Mouse (Mus musculus): ENCODE results near the gene Smco1. TPM values are rescaled to one million over a fixed set of nuclear protein-coding genes. Genes with fewer than 3 reads are reported as not detected.
A peak's percentile ranks its signal among the peaks of the same experiment; 100 is the strongest.
"Not testable (repeated sequence)": the region's sequence is repeated elsewhere in the genome, so short reads cannot be mapped to it uniquely, and the experiment has no call there.

The Smco1 gene
- total and polyA plus RNA-seq, 3 experiments: not detected

DNA sequence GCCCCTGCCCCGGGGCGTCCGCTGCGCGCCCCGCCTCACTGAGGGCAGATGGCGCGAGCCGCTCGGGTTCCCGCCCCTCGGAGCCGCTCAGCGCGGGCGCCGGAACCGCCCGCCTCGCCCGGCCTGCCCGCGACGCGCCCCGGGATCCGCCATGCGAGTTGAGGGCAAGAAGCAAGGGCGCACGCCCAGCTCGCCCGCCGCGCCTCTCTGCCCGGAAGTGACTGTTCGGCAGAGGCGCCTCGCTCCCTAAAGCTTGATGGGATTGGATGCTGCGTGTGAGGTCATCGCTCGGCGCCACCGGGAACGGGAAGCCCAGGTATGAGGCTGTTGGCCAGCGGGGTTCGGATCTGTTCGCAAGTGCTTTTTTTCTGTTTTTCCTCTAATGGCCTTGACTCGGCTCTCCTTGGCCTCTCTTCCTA is 24.3 kb upstream of the Smco1 start, which contains the start of the genes Fbxo45 and Wdr53 (continued):
- TF ChIP-seq MAX (IDR thresholded peaks at IDR 0.05; ENCODE audit: low read length): peak; percentile 64
- no peak for TF ChIP-seq RAD21 (IDR thresholded peaks at IDR 0.05; ENCODE audit: low read depth, low read length)
- TF ChIP-seq ZNF384 (IDR thresholded peaks at IDR 0.05; ENCODE audit: low read depth, low read length): peak; percentile 52
- no peak for TF ChIP-seq ZC3H11A (IDR thresholded peaks at IDR 0.05; ENCODE audit: low read depth, low read length)
- TF ChIP-seq ZMIZ1 (IDR thresholded peaks at IDR 0.05; ENCODE audit: low read depth, low read length): peak; percentile 90
- TF ChIP-seq TCF12 (IDR thresholded peaks at IDR 0.05; ENCODE audit: low read depth, low read length): peak; percentile 96

- H3K4me2 ChIP-seq (ENCODE audit: insufficient read depth, low read depth, poor library complexity, severe bottlenecking); H3K4me1 ChIP-seq (ENCODE audit: control insufficient read depth in 1 of 2, insufficient read depth in 2 of 2); H3K27ac ChIP-seq (ENCODE audit: insufficient read depth, low read depth); H3K9me3 ChIP-seq (replicated peaks; ENCODE audit: low read length); H3K79me2 ChIP-seq (replicated peaks; ENCODE audit: control insufficient read depth, extremely low read depth, insufficient read depth, poor library complexity, severe bottlenecking); H3K4me3 ChIP-seq (replicated peaks in 1 of 3; ENCODE audit: low read depth in 2 of 3, low read length in 2 of 3, poor library complexity in 1 of 3); H3K27me3 ChIP-seq (replicated peaks); dilution Hi-C loops (cut with MboI; ENCODE audit: extremely low pct_ligation_motif_present, extremely low pct_unique_long_range_greater_than_20kb, low sequenced_read_pairs); H3K9ac ChIP-seq (ENCODE audit: insufficient read depth, low read depth); H3K36me3 ChIP-seq (replicated peaks in 1 of 2; ENCODE audit: control insufficient read depth in 1 of 2, insufficient read depth in 1 of 2, low read length in 1 of 2): not testable (repeated sequence)
- in situ Hi-C loops (cut with MboI; ENCODE audit: low pct_ligation_motif_present, low pct_unique_long_range_greater_than_20kb, low sequenced_read_pairs): loop anchor here (25.0 kb wide), 1 partner anchor 198 kb away; no protein-coding TSS in a partner anchor
- peak; percentile 33 for DNase-seq (ENCODE audit: extremely low read depth)
- peak; percentile 60 for TF ChIP-seq SMC3 (IDR thresholded peaks at IDR 0.05; ENCODE audit: low read depth, low read length)
- peak; percentile 52 for TF ChIP-seq RAD21 (IDR thresholded peaks at IDR 0.05; ENCODE audit: low read depth, low read length)
- peak; percentile 23 to 69; a peak in 2 of 4 replicates for TF ChIP-seq CTCF (conservative IDR thresholded peaks at IDR 0.05 in 1 of 2, IDR thresholded peaks at IDR 0.05 in 1 of 2; ENCODE audit: low read depth in 2 of 2, low read length in 2 of 2)
These were observed 7.0 kb upstream of the Smco1 start for GRCm38 (mm10) chr16:32264225-32264624.

- Histone ChIP-seq H3K4me2 (ENCODE audit: insufficient read depth, low read depth, poor library complexity, severe bottlenecking) (no peak overlapping the region), H3K4me1 (ENCODE audit: control insufficient read depth in 1 of 2, insufficient read depth in 2 of 2) (peaks cover 11 to 24% of the 10 kb centered on the region in 2 experiments), H3K4me3 (replicated peaks in 1 of 3; ENCODE audit: low read depth in 2 of 3, low read length in 2 of 3, poor library complexity in 1 of 3) (no peak overlapping the region), H3K27me3 (replicated peaks) (no peaks in the 10 kb centered on the region), H3K27ac (ENCODE audit: insufficient read depth, low read depth) (no peak overlapping the region), H3K9me3 (replicated peaks; ENCODE audit: low read length) (no peaks in the 10 kb centered on the region), H3K9ac (ENCODE audit: insufficient read depth, low read depth) (no peak overlapping the region), H3K79me2 (replicated peaks; ENCODE audit: control insufficient read depth, extremely low read depth, insufficient read depth, poor library complexity, severe bottlenecking) (peaks cover 7% of the 10 kb centered on the region), H3K36me3 (replicated peaks in 1 of 2; ENCODE audit: control insufficient read depth in 1 of 2, insufficient read depth in 1 of 2, low read length in 1 of 2) (no peaks in the 10 kb centered on the region)
- peak; percentile 32 for DNase-seq (ENCODE audit: extremely low read depth)
- TF ChIP-seq HCFC1 (IDR thresholded peaks at IDR 0.05; ENCODE audit: low read depth, low read length) (no peak), CTCF (conservative IDR thresholded peaks at IDR 0.05 in 1 of 2, IDR thresholded peaks at IDR 0.05 in 1 of 2; ENCODE audit: low read depth in 2 of 2, low read length in 2 of 2) (peak; percentile 61 to 94)
- dilution Hi-C loops (cut with MboI; ENCODE audit: extremely low pct_ligation_motif_present, extremely low pct_unique_long_range_greater_than_20kb, low sequenced_read_pairs): no loop called here
- in situ Hi-C loops (cut with MboI; ENCODE audit: low pct_ligation_motif_present, low pct_unique_long_range_greater_than_20kb, low sequenced_read_pairs): loop anchor here (25.0 kb wide), 1 partner anchor 189 kb away; no protein-coding TSS in a partner anchor
These were observed 2.1 kb downstream of the Smco1 start for GRCm38 (mm10) chr16:32273338-32273737.

DNA sequence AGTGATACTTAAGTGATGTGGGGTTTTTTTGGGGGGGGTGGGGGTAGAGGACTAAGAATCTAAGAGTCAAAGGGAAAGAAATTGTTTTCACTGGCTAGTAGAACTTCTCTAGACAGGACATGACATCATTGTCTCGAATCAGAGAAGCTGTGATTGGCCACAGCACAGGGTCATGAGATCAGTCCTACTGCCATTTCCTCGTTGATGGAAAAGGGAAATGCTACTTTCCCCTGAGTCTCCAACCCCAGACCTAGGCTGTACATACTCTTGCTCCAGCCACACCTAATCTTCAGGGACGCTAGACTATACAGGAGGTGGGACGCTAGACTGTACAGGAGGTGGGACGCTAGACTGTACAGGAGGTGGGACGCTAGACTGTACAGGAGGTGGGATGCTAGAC is 3.8 kb downstream of the Smco1 start:
- H3K9me3 ChIP-seq (replicated peaks; ENCODE audit: low read length): peaks cover 5% of the 10 kb centered on the region
- H3K36me3 ChIP-seq (replicated peaks in 1 of 2; ENCODE audit: control insufficient read depth in 1 of 2, insufficient read depth in 1 of 2, low read length in 1 of 2): peaks cover 4 to 9% of the 10 kb centered on the region in 2 experiments
- peak; percentile 66 for DNase-seq (ENCODE audit: extremely low read depth)
- no peaks in the 10 kb centered on the region for H3K27me3 ChIP-seq (replicated peaks)
- no peak overlapping the region for H3K4me2 ChIP-seq (ENCODE audit: insufficient read depth, low read depth, poor library complexity, severe bottlenecking)
- H3K79me2 ChIP-seq (replicated peaks; ENCODE audit: control insufficient read depth, extremely low read depth, insufficient read depth, poor library complexity, severe bottlenecking): peaks cover 24% of the 10 kb centered on the region
- H3K4me3 ChIP-seq (replicated peaks in 1 of 3; ENCODE audit: low read depth in 2 of 3, low read length in 2 of 3, poor library complexity in 1 of 3): peak overlapping the region in 2 of 3 experiments; percentile 32 to 54
- H3K27ac ChIP-seq (ENCODE audit: insufficient read depth, low read depth): peak overlapping the region; percentile 44; the same call in 1 of the 2 replicates
- dilution Hi-C loops (cut with MboI; ENCODE audit: extremely low pct_ligation_motif_present, extremely low pct_unique_long_range_greater_than_20kb, low sequenced_read_pairs) (no loop called here), in situ Hi-C loops (cut with MboI; ENCODE audit: low pct_ligation_motif_present, low pct_unique_long_range_greater_than_20kb, low sequenced_read_pairs) (no loop called here)
- H3K4me1 ChIP-seq (ENCODE audit: control insufficient read depth in 1 of 2, insufficient read depth in 2 of 2): peaks cover 11 to 28% of the 10 kb centered on the region in 2 experiments
- H3K9ac ChIP-seq (ENCODE audit: insufficient read depth, low read depth): no peak overlapping the region; the same call in 1 of the 2 replicates
- TF ChIP-seq ZC3H11A (IDR thresholded peaks at IDR 0.05; ENCODE audit: low read depth, low read length) (no peak), USF2 (conservative IDR thresholded peaks at IDR 0.05; ENCODE audit: low read depth, low read length) (0 out of 2 replicates have a peak, but pooled peaks have one; percentile 7), POLR2A (IDR thresholded peaks at IDR 0.05; ENCODE audit: low read depth, low read length) (peak; percentile 30; the same call in 1 of the 2 replicates)
